Mouse (Mus musculus): ENCODE results near the gene Gm3776.
"Not testable (repeated sequence)": the region's sequence is repeated elsewhere in the genome, so short reads cannot be mapped to it uniquely, and the experiment has no call there.

The Gm3776 gene

DNA sequence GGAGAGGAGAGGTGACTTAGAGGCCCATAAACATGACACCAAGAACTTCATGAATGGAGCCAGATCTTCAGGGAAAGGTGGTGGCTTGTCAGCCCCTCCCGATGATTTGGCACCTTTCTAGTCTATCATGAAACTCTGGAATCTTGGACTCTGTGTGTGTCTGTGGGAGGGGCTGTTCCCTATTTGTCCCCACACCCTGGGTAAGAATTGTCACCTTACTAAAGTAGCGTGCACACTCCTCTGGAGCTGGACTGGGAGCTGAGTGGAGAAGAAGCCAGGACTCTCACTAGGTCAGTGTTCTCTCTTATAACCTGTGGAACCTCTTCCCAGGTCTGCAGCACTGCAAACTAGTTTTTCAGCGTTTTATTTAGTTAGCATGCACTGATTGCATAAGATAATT is at the start of gene Gm3776:
Gm3776 (plus strand) TSS at position 216 of the 400 bp plus-strand sequence.
- DNase-seq (ENCODE audit: low spot score): not testable (repeated sequence)

DNA sequence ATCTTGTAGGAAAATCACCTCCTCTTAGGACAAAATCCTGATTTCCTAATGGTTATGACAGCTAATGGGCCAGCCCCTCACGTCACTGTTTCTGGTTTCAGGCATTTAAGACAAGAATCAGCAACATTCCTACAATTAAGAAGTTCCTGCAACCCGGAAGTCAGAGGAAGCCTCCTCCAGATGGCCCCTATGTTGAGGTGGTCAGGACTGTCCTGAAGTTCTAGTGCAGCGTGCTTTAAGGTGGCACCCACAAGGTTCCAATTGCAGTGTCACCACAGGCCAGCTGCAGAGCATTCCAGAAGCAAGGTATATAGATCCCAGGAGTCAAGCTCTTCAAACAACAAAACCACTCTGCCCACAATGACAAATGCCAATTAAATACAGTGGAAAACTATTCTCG is 48.0 kb upstream of the Gm3776 start:
- DNase-seq (ENCODE audit: low spot score): no peak

DNA sequence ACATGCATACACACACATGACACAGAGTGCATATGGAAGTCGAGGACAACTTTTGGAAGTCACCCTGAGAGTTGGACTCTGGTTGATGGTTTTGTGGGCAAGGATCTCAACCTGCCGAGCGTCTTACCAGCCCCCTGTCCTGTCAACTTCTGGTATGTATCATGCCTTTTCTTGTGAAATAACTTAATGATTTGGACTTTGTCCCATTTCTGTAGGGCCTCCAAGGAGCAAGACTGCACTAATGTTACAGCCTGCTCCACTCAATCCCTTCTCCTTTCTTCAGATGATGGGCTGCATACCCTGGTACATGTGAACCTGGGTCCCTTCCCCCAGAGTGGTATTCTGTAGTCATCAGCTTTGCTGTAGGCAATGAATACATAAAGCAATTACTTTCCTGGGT is 46.9 kb upstream of the Gm3776 start:
- no peak for DNase-seq (ENCODE audit: low spot score)

DNA sequence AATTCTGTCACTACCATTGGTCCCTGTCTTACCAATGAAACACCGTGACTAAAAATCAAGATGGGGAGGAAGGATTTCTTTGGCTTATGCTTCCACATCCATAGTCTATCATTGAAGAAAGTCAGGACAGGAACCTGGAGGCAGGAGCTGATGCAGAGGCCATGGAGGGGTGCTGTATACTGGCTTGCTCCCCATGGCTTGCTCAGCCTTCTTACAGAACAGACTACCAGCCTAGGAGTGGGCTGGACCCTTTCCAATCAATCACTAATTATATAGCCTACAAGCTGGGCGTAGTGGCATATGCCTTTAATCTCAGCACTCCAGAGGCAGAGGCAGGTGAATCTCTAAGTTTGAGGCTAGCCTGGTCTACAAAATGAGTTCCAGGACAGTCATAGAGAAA is 46.1 kb upstream of the Gm3776 start:
- no peak for DNase-seq (ENCODE audit: low spot score)

DNA sequence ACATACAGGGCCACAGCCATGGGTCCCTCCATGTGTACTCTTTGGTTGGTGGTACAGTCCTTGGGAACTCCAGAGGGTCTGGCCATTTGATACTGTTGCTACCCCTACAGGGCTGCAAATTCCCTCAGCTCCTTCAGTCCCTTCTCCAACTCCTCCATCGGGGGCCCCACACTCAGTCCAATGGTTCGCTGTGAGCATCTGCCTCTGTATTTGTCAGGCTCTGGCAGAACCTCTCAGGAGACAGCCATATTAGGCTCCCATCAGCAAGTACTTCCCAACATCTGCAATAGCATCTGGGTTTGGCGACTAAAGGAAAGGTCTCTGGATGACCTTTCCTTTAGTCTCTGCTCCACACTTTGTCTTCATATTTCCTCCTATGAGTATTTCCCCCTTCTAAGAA is 45.4 kb upstream of the Gm3776 start:
- no peak for DNase-seq (ENCODE audit: low spot score)

DNA sequence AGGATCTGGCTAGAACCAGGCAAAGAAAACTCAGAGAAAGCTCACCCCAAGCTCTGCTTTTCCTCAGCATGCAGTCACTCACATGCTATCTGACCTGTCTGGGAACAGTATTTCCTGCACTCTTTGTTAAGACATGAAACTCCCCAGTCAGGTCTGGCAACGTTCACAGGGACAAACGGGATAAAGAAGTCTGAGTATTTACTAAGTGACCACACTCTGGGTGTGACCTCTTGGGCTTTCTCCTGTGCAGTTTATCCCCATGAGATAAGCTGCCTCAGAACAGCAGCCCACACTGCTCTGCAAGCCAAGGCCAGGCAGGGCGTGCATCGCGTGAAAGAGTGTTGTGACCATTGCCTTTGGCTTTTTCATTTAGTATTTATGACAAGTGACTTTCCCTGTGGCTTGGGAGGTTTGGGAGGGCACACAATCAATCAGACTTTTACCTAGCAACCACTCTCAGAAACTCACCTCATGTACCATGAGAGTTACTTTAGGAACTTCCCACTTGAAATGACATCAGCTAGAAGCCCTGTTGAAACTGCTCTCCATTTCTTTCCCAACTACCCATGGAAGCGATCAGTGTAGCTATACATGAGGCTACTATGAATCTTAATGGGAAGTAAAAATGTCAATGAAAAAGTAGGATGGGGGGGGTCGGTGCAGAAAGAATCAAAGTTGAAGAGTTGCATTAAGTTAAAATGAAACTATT is 44.4 kb upstream of the Gm3776 start:
- no peak for DNase-seq (ENCODE audit: low spot score)

DNA sequence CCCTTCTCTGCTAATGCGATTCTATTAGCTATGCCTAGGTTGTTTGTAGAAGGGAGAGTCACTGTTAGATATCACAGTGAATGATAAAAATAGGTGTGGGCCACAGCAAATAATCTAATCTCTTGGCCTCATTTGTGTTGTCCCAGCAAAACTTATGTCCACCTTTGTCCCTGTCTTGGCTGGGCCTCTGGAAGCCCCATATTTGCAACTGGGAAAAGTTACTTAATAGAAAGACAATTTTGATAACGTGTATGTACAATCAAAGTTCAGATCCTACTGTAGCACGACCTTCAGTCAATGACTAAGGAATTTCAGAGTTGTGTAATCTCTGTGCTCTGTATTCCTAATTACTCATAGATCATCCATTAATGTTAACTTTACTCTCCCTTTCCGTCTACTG is 39.9 kb upstream of the Gm3776 start:
- no peak for DNase-seq (ENCODE audit: low spot score)

DNA sequence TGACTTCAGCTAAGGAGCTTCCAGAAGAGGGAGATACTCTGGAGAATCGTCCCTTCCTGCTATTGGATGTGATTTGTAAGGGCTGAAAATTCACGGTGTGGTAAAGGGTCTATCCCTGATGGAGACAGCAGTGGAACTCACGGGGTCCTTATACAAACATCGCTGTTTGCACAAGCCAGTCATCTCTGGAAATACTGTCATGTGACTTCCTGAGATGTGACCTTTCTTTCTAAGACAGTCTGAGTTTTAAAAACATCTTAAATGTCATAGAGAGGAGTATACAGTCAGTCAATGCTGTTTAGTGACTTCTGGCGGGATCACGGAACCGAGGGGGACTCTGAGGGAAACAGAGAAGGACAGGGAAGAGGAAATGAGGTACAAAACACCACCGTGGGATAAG is 34.3 kb upstream of the Gm3776 start:
- DNase-seq (ENCODE audit: low spot score): no peak

DNA sequence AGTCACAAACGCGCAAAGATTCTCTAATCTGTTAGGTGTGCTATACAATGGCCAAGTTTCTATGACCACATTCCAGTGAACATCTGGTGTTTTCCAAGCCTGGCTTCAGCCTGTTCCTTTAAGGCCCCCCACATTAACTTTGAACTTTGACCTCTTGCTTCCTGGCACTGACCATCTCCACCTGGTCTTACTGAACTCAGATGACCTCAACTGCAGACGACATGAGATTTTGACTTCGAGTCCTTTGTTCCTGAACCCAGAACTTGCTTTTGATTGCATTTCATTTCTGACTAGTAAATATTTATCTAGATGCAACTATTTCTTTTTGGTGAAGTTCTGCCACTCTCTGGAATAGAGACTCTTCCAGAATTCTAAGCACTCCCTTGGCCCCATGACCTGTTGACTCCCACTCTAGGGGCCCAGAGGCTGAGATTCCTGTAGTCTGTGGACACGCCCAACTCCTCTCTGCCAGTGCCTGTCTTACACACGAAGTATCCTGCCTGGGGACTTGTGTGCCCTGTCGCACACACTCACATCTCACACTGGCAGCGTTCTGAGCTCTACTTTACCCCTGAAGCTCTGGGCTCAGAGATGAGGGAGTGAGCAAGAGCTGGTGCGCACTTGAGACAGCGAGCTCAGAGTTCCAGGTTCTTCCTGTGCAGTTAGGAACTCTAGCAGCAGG is 33.6 kb upstream of the Gm3776 start:
- no peak for DNase-seq (ENCODE audit: low spot score)

DNA sequence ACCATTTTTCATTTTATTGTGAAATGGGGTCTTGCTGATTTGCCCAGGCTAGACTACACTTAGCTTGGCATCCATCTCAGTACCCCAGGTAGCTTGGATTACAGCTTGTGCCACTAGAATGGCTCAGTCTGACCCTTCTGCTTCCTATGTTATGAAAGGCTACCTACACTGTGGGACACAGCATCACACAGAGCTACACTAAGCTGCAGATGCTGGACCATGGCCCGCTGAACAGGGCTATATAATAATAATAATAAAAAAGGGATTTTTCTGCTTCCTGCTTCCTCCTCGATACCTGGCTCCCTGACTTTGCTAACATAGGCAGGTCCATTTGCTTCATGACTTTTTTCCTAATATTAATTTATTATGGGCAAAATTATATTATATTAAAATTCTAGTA is 32.5 kb upstream of the Gm3776 start:
- DNase-seq (ENCODE audit: low spot score): no peak

DNA sequence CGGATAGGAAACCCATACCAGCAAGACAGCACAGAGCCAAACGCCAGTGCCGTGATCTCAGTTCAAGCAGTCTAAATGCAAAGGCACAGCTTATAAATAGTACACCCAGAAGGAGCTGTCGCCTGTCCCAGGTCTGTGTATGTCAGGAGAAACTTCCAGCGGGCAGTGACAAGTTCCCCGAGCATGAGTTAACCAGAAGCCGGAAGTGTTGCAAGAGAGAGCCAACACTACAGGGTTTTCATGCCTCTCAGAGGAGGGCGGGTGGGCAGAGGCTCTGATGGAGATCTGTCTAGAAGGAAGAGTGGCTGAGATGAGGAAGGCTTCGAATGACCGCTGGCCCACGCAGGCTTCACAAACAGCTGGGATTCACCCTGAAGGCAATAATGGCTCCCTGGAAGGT is 31.6 kb upstream of the Gm3776 start:
- DNase-seq (ENCODE audit: low spot score): no peak

DNA sequence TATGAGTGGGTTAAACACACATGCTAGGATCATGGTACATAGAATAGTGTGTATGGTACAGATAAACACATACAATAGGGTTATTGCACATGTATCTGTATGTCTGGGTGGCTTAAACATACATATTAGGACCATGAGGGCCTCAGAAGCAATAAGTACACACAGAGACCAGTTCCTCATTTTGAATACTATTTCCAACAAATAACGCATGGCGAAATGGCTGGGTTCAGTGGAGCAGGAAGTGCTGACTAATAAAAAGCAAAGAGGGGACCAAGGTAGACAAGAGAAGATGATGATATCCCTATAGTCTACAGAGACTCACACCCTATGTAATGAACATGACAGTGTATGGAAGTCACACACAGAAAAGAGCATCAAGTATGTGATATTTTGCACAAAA is 28.8 kb upstream of the Gm3776 start:
- DNase-seq (ENCODE audit: low spot score): no peak

DNA sequence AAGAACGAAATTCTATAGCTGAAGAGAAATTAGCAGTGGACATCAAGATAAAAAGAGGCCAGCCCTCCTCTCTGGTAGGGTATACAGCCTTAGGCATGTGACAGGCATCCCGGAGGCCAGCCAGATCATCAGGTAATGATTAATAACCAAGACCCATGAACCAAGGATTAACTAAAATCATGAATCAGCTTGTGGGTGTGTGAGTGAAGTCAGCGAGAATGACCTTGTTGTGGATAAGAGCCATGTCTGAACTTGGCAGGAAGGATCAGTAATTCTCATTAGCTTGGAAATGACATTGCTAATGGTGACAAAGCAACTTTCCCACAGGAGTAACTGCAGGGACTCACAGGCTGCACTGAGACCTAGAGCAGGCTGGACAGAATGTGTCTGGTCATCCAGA is 27.3 kb upstream of the Gm3776 start:
- not testable (repeated sequence) for DNase-seq (ENCODE audit: low spot score)

DNA sequence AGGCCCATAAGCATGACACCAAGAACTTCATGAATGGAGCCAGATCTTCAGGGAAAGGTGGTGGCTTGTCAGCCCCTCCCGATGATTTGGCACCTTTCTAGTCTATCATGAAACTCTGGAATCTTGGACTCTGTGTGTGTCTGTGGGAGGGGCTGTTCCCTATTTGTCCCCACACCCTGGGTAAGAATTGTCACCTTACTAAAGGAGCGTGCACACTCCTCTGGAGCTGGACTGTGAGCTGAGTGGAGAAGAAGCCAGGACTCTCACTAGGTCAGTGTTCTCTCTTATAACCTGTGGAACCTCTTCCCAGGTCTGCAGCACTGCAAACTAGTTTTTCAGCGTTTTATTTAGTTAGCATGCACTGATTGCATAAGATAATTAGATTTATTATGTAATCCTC is 26.5 kb upstream of the Gm3776 start, which contains the start of gene Gsta1:
Gsta1 (plus strand) TSS at position 196 of the 400 bp plus-strand sequence.
- DNase-seq (ENCODE audit: low spot score): not testable (repeated sequence)

DNA sequence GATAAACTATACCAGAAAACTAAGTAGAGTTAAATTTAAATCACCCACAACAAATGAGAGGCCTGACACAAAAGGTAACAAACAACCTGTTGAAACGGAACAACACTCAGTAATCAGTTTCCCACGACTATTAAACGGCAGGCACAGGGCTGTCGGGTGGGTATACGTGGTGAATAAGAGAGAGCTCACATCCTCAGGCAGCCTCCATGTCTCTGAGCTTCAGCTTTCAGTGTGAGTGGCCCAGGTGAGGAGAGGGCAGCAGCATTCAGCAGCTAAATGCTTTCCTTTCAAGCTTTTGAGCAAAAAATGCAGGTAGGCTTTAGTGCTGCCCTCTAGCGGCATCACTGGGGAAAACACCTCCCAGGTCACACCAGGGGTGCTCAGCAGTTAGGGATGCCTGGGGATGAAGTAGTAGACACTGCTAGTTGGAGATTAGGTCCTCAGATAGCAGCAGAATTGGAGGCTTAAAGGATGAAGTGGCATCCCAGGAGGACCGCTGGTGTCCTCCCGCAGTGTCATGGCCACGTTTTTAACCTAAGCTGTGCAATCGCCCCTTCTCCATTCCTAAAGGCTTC is 23.7 kb upstream of the Gm3776 start:
- not testable (repeated sequence) for DNase-seq (ENCODE audit: low spot score)

DNA sequence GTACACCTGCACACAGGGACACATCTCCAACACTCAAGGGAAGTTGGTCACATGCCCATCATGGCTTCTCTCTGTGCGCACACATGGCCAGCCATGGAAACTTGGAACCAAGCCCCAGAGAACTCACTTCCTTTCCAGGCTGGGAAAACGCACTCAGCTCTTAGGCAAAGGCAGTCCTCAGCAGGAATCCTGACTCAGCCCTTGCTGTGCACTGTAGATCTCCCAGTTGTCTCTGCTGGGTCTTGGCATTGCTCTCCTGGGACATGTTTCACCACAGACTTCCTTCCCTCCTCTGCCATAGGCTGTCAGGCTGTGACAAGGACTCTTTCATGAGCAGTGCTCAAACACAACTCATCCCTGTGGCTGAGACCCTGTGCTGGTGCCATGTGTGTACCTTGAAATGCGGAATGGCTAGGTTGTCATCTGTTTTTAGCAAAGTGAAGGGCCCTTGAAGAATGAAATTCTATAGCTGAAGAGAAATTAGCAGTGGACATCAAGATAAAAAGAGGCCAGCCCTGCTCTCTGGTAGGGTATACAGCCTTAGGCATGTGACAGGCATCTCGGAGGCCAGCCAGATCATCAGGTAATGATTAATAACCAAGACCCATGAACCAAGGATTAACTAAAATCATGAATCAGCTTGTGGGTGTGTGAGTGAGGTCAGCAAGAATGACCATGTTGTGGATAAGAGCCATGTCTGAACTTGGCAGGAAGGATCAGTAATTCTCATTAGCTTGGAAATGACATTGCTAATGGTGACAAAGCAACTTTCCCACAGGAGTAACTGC is 1.1 kb upstream of the Gm3776 start:
- DNase-seq (ENCODE audit: low spot score): not testable (repeated sequence)

DNA sequence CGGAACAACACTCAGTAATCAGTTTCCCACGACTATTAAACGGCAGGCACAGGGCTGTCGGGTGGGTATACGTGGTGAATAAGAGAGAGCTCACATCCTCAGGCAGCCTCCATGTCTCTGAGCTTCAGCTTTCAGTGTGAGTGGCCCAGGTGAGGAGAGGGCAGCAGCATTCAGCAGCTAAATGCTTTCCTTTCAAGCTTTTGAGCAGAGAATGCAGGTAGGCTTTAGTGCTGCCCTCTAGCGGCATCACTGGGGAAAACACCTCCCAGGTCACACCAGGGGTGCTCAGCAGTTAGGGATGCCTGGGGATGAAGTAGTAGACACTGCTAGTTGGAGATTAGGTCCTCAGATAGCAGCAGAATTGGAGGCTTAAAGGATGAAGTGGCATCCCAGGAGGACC is 2.8 kb downstream of the Gm3776 start:
- not testable (repeated sequence) for DNase-seq (ENCODE audit: low spot score)

DNA sequence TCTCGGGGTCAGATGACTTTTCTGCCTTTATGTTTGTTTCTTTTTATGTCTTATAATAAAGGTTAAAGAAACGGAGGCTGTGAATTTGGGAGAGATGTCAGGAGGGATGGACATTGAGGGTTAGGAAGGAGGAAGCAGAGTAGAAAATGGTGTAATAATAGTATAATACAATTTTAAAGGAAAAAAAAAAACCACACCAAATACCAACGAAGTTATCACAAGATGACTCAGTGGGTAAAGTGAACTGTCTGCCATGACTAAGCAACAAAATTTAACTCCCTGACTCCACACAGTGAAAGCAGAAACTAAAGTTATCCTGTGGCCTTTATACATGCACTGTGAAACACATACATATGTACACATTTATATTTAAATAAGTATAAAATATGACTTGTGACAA is 14.0 kb downstream of the Gm3776 start:
- DNase-seq (ENCODE audit: low spot score): not testable (repeated sequence)

DNA sequence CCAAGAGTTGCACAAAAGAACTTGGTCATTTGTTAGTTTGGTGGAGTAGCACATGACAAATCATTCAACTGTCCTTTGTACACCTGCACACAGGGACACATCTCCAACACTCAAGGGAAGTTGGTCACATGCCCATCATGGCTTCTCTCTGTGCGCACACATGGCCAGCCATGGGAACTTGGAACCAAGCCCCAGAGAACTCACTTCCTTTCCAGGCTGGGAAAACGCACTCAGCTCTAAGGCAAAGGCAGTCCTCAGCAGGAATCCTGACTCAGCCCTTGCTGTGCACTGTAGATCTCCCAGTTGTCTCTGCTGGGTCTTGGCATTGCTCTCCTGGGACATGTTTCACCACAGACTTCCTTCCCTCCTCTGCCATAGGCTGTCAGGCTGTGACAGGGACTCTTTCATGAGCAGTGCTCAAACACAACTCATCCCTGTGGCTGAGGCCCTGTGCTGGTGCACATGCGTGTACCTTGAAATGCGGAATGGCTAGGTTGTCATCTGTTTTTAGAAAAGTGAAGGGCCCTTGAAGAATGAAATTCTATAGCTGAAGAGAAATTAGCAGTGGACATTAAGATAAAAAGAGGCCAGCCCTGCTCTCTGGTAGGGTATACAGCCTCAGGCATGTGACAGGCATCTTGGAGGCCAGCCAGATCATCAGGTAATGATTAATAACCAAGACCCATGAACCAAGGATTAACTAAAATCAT is 25.2 kb downstream of the Gm3776 start:
- peak; percentile 5 for DNase-seq (ENCODE audit: low spot score)

DNA sequence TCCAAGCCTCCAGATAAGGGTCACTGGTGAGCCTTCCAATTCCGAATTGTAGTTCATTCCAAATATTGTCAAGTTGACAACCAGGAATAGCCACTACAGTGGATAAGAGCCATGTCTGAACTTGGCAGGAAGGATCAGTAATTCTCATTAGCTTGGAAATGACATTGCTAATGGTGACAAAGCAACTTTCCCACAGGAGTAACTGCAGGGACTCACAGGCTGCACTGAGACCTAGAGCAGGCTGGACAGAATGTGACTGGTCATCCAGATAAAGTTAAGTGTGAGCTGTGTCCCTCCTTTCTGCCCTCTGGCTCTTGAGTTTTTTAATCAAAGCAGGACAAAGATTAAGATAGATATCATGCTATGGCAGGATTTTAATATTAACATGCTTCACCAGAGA is 32.1 kb downstream of the Gm3776 start:
- DNase-seq (ENCODE audit: low spot score): not testable (repeated sequence)

DNA sequence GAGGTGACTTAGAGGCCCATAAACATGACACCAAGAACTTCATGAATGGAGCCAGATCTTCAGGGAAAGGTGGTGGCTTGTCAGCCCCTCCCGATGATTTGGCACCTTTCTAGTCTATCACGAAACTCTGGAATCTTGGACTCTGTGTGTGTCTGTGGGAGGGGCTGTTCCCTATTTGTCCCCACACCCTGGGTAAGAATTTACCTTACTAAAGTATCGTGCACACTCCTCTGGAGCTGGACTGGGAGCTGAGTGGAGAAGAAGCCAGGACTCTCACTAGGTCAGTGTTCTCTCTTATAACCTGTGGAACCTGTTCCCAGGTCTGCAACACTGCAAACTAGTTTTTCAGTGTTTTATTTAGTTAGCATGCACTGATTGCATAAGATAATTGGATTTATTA is 32.8 kb downstream of the Gm3776 start, which contains the start of gene Gm10639:
Gm10639 (plus strand) TSS at position 201 of the 400 bp plus-strand sequence.
- not testable (repeated sequence) for DNase-seq (ENCODE audit: low spot score)

DNA sequence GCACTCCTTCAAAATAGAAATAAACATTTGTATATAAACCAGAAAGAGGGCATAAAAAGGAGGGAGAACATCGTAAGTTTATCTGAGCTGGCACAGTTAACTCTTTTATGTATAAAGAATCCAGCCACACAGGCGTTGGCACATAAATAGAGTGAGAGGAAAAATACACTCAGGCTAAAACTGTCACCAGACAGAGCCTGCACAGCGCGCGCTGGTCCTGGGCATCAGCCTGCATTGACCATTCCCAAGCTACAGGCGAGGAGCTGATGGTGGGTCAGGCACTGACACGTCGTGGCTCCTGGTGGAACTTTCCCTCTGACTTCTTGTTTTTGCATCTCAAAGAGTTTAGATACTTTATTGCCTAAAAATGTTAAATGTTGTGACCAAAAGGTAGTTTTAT is 35.5 kb downstream of the Gm3776 start:
- DNase-seq (ENCODE audit: low spot score): not testable (repeated sequence)
